Comparison of ENCODE assay signal across 8 mouse cellular contexts in genomic region chr12:55599639-55600502, GRCm38 (mm10). TPM values are rescaled to one million over a fixed set of nuclear protein-coding genes. Genes with fewer than 3 reads are reported as not detected.
A peak's percentile ranks its signal among the peaks of the same experiment; 100 is the strongest.
DNase-seq lines count a peak whose midpoint lies in the region; ATAC-seq and TF ChIP-seq lines count a peak whose summit lies in the region.

No protein-coding gene starts in this region.

- peak overlapping the region; percentile 47 for H3K4me3 ChIP-seq in forebrain, postnatal 0 days (ENCODE audit: low read depth, low read length)
- H3K4me3 ChIP-seq in hindbrain, embryonic 10.5 days: peak overlapping the region; percentile 63

- no peak for TF ChIP-seq CTCF in forebrain, postnatal 0 days (IDR thresholded peaks at IDR 0.05; ENCODE audit: low read depth)

- WGBS in forebrain, postnatal 0 days: 1% methylated on average over 108 of the region's 109 CpGs
- WGBS in hindbrain, embryonic 10.5 days: under 1% methylated on average over 109 of the region's 109 CpGs

- no peaks in the 10 kb centered on the region for H3K9me3 ChIP-seq in forebrain, postnatal 0 days (ENCODE audit: low read length)
- H3K9me3 ChIP-seq in hindbrain, embryonic 10.5 days: no peaks in the 10 kb centered on the region

- H3K27ac ChIP-seq in forebrain, postnatal 0 days (ENCODE audit: low read depth, low read length): no peak overlapping the region
- no peak overlapping the region for H3K27ac ChIP-seq in hindbrain, embryonic 10.5 days

- no peaks in the 10 kb centered on the region; the same call in 1 of the 2 replicates for H3K36me3 ChIP-seq in forebrain, postnatal 0 days (ENCODE audit: insufficient read depth)
- no peaks in the 10 kb centered on the region for H3K36me3 ChIP-seq in hindbrain, embryonic 10.5 days

- peak overlapping the region; percentile 92 for H3K4me2 ChIP-seq in forebrain, postnatal 0 days (ENCODE audit: low read depth)

- H3K9ac ChIP-seq in forebrain, postnatal 0 days: peak overlapping the region; percentile 45

- DNase-seq in NIH3T3 (ENCODE audit: low read depth): peak; percentile 29
- peak; percentile 78 to 79 for DNase-seq in adrenal gland, postnatal 36 days
- peak; percentile 46 for DNase-seq in forebrain, postnatal 0 days
- DNase-seq in hindbrain, embryonic 10.5 days (ENCODE audit: low spot score): peak; percentile 81
- DNase-seq in layer of hippocampus, postnatal 36 days: peak; percentile 28 to 33
- peak; percentile 17 for DNase-seq in spleen, adult 12 weeks (ENCODE audit: low spot score)

- peaks cover 35% of the 10 kb centered on the region for H3K27me3 ChIP-seq in forebrain, postnatal 0 days (ENCODE audit: insufficient read depth, low read length)
- H3K27me3 ChIP-seq in hindbrain, embryonic 10.5 days (ENCODE audit: insufficient read depth, poor library complexity, severe bottlenecking): peaks cover 86% of the 10 kb centered on the region

- ATAC-seq in forebrain, postnatal 0 days: peak; percentile 61
- ATAC-seq in megakaryocyte-erythroid progenitor cell, adult 5-6 weeks (replicated peaks; ENCODE audit: low FRiP score, low TSS enrichment, poor library complexity, severe bottlenecking): peak; percentile 81
- ATAC-seq in monocyte, adult 5-6 weeks (replicated peaks; ENCODE audit: insufficient number of reproducible peaks, low FRiP score, low TSS enrichment, poor library complexity, severe bottlenecking): no peak

- H3K4me1 ChIP-seq in forebrain, postnatal 0 days (ENCODE audit: insufficient read depth): peaks cover 10% of the 10 kb centered on the region; the same call in 1 of the 2 replicates
- peaks cover 26% of the 10 kb centered on the region for H3K4me1 ChIP-seq in hindbrain, embryonic 10.5 days (replicated peaks)

RNA-seq across cellular contexts. Expression of gene Insm2, which starts 0.6 kb away (rescaled TPM):
- total RNA-seq in adrenal gland, postnatal 36 days (2021): under 1 TPM; 0.40 to 0.92 TPM
- 0.85 and 3.7 TPM in 2 replicates for total RNA-seq in forebrain, postnatal 0 days (2014; rRNA removed)
- polyA plus RNA-seq in forebrain, postnatal 0 days (2015; fragmentation: Nextera tagmentation; extraction: Ambion mirVana): 0.83 and 1.2 TPM in 2 replicates
- 0.47 and 0.99 TPM in 2 replicates for polyA plus RNA-seq in hindbrain, embryonic 10.5 days (2016; fragmentation: Nextera tagmentation; extraction: Ambion mirVana)
- under 1 TPM in 1 of 2 experiments, not detected in 1; 0.13 TPM for total RNA-seq in layer of hippocampus, postnatal 36 days (2021)
- not detected in 2 replicates for total RNA-seq in megakaryocyte-erythroid progenitor cell, adult 5-6 weeks (2014; fragmentation: Nextera tagmentation)
- 0.28 TPM in 1 of 2 replicates, not detected in the other for total RNA-seq in megakaryocyte-erythroid progenitor cell, adult 5-6 weeks (2017)
- not detected in 3 replicates for total RNA-seq in monocyte, adult 5-6 weeks (2017)

RNA-seq across cellular contexts. Expression of gene Aldoart2, which starts 34.8 kb away (rescaled TPM):
- total RNA-seq in adrenal gland, postnatal 36 days (2021): not detected
- total RNA-seq in forebrain, postnatal 0 days (2014; rRNA removed): not detected in 2 replicates
- polyA plus RNA-seq in forebrain, postnatal 0 days (2015; fragmentation: Nextera tagmentation; extraction: Ambion mirVana): 0.09 and 0.30 TPM in 2 replicates
- not detected in 2 replicates for polyA plus RNA-seq in hindbrain, embryonic 10.5 days (2016; fragmentation: Nextera tagmentation; extraction: Ambion mirVana)
- under 1 TPM in 1 of 2 experiments, not detected in 1; 0.35 TPM for total RNA-seq in layer of hippocampus, postnatal 36 days (2021)
- total RNA-seq in megakaryocyte-erythroid progenitor cell, adult 5-6 weeks (2014; fragmentation: Nextera tagmentation): not detected in 2 replicates
- not detected in 2 replicates for total RNA-seq in megakaryocyte-erythroid progenitor cell, adult 5-6 weeks (2017)
- not detected in 3 replicates for total RNA-seq in monocyte, adult 5-6 weeks (2017)

Comparison
In these comparisons a context has a peak if more than half of its experiments do, and no peak if none do; other contexts are left out.
1. DNase-seq: peak in every context shown above with its lines; median percentile 81 in hindbrain, embryonic 10.5 days; 78 in adrenal gland, postnatal 36 days; 46 in forebrain, postnatal 0 days; 30 in layer of hippocampus, postnatal 36 days; 29 in NIH3T3; 17 in spleen, adult 12 weeks.